Mouse (Mus musculus) left cerebral cortex, postnatal 36 days (tissue): ENCODE results near the gene Myo1e. TPM values are rescaled to one million over a fixed set of nuclear protein-coding genes. Genes with fewer than 3 reads are reported as not detected.

Source experiments
- DNase-seq, 2 experiments: peaks; one replicate each; pipeline ENCODE4 v3.0.0; 2021 to 2022; ENCODE audit warnings: low spot score in 2 of 2, mixed read lengths in 1 of 2
- intact Hi-C: fragments of 180-260 bp; cut with DNase I; formaldehyde crosslinking; loops from one replicate; pipeline ENCODE4 v1.15.1; 2025
- total RNA-seq, 2 experiments: library from RNA; stranded (reverse); gene quantifications; 2 replicates each; pipeline ENCODE4 v1.2.3; 2021

The Myo1e gene
- total RNA-seq, 2 experiments from 2014 or later, result 14.6 to 14.7 TPM

DNA sequence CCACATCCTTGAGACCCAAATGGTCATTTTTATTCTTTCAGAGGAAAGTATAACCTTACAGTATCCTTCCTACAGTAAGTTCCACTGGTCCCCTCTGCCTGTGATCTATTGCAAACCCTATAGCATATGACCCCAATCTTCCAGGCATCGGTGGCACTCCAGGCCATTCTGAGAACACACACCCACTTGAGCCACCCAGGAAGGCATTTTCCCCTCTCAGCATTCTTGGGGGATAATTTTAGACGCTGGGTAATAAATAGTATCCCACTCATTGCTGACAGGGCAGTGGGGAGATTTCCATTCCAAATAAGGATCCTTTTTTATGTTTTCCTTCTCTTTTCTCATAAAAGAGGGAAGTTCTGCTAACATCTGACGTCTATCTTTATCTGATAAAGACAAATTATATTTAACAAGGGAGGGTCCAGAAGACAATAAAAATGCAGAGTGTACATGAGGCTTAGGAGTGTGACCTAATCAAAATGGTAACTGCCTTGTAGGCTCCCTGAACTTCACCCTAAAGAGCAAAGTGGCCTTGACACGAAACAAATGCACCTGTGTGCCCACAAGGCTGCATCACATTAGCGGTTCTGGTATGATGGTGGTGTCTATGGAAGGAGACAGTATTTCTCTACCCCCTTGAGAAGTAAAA is 121.2 kb downstream of the Myo1e start:
- intact Hi-C loops, result loop anchor here (1.0 kb wide), 1 partner anchor 44 kb away; no protein-coding TSS in a partner anchor
- no peak for DNase-seq

GRCm38 (mm10) chr9:70331727-70332335 is 124.7 kb downstream of the Myo1e start:
- intact Hi-C loops, result no loop called here
- no peak for DNase-seq

GRCm38 (mm10) chr9:70338391-70338790 is 131.2 kb downstream of the Myo1e start:
- intact Hi-C loops, result no loop called here
- DNase-seq, result no peak

DNA sequence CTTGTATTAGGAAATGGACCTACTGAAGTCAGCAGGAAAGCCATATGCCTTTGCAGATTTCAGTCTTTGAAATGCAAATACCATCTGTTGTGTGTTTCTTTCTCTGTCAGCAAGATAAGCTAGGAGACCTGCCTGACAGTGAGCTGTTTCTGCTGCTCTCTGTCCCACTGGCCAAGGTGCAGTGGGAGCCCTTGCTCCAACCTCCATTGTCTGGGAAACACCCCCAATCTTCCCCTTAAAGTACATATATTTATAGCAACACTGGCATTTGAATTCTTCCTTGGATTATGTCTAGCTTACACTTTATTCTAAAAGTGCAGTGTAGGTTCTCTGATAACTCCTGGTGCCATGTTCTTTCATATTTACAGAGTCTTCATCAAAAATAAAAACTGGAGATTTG is 131.7 kb downstream of the Myo1e start:
- no peak for DNase-seq
- intact Hi-C loops, result no loop called here

DNA sequence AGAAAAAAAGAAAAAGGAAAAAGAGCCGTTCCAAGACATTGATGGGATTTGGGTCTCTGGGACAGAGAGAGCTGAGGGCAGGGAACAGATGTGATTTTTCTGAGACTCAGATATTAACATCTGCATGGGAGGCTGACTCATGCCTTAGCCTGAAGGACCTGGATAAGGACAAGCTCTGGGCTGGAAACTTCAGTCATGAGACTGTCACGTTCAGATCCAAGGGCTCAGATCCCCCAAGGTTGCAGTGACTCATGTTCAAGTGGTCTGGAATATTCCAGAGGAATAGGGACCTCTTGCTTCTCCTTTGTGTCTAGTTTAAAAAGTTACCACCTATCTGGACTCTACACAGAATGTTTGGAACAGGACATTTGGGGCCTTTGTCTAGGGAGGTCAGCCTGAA is 142.1 kb downstream of the Myo1e start:
- intact Hi-C loops, result no loop called here
- DNase-seq, result no peak

DNA sequence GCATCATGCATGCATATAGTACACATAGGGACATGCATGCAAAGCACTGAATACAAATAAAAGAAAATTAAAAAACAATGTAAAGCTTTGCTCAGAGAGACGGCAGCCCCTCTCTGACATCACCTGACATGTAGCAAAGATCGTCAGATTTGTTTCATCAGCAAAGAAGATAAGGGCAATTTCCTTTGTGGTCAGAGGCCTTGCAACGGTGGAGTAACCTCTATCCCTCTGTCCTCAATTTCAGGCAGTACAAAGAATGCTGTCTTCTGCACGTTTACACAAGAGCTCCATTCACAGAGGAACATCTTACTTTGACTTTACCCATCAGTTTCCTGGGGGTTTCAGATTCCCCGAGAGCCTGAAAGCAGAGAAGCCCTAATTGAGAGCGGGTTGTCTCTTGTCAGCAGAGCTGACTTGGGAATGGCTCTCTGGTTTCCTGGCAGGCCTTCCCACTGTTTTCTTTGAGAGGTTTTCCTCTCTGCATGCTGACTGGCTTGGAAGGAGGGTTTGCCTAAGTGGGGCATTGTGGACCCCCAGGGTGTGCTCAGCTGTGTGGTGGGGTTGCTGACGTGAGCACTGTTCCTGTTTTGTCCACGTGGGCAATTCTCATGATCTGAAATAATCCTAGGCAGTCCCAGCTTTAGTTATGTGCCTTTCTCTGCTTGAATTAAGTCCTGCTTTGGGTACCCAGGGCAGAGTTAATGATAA is 144.6 kb downstream of the Myo1e start:
- no peak for DNase-seq
- intact Hi-C loops, result no loop called here

- no peak for DNase-seq
- intact Hi-C loops, result no loop called here
Observed at GRCm38 (mm10) chr9:70356254-70356653, 149.1 kb downstream of the Myo1e start.

GRCm38 (mm10) chr9:70359402-70360131 is 152.4 kb downstream of the Myo1e start:
- DNase-seq, result no peak
- intact Hi-C loops, result no loop called here

GRCm38 (mm10) chr9:70364741-70365140 is 157.6 kb downstream of the Myo1e start:
- intact Hi-C loops, result no loop called here
- peak in 1 of 2 experiments; percentile 15 for DNase-seq

DNA sequence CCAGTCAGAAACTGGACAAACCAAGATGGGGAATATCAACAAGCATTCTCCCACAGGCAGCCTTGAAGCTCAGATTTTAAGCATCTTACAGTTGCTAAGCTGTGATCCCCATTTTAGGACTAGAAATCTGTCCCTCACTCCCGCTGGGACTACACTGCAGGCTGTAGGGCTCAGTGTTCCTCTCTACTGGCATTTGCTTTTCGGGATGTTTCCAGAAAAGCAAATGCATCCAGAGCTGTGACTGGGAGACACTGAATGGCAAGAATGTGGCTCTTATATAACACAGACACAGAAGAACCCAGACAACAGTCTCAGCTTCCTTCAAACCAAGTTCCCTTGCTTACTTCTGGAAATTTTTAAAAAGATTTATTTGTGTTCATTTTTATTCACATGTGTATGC is 158.8 kb downstream of the Myo1e start:
- intact Hi-C loops, result no loop called here
- DNase-seq, result peak in 1 of 2 experiments; percentile 10

DNA sequence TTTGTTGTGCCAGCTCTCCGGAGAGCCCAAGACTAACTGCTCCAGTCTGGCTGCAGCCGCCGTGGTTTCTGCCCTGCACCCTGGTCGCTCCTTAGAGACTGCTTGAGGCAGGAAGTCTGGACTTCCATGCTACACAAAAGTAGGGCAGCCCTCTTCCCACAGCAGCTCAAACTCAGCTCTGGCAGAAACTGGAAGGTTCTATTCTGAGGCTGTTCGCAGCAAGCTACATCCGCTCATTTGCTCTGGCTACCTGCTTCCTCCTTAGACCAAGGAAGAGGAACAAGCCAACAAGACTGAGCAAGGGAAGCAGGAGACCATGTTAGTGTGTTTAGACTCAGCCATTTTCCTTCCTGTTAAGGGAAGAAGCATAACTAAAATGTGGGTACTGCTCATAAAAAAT is 159.7 kb downstream of the Myo1e start:
- intact Hi-C loops, result no loop called here
- peak in 1 of 2 experiments; percentile 21 for DNase-seq

- intact Hi-C loops, result no loop called here
- no peak for DNase-seq
Observed at GRCm38 (mm10) chr9:70371638-70372037, 164.5 kb downstream of the Myo1e start.

GRCm38 (mm10) chr9:70379502-70380467 is 172.6 kb downstream of the Myo1e start:
- no peak for DNase-seq
- intact Hi-C loops, result no loop called here

DNA sequence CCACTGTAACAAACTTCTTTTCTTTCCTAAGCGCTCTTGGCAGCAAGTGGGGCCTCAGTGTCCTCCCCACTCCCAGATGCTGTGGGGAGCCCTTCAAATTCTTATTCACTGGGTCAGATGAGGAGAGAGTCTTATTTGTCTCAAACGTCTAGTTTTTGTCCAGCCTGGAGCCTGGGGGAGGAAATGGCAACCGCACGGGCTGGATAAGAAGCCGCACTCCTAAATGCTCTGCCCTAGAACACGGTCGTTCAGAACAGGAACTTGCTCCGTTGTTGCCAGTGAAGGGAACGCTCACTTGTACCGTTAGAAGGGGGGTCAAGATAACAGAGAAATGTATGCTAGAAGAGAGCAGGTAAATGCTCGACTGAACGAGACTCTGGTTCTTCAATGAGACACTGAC is 174.9 kb downstream of the Myo1e start:
- intact Hi-C loops, result no loop called here
- no peak for DNase-seq

DNA sequence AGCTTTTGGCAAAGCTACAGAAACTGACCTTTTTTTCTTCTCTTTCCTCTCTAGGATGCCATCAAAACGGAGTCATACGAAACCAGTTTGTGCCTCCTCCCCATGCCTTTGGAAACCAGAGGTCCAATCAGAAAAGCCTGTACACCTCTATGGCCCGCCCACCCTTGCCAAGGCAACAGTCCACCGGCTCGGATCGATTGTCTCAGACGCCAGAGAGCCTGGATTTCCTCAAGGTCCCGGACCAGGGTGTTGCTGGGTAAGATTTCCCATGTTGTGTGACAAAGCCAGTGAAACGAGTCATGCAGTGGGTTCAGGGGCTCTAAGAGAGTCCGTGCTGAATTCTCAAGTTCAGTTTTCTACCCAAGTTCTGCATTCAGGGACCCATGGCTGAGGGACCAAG is 176.6 kb downstream of the Myo1e start:
- DNase-seq, result no peak
- intact Hi-C loops, result no loop called here

- DNase-seq, result no peak
- intact Hi-C loops, result no loop called here
Observed at GRCm38 (mm10) chr9:70384494-70384893, 177.3 kb downstream of the Myo1e start.

GRCm38 (mm10) chr9:70384958-70385728 is 178.0 kb downstream of the Myo1e start:
- intact Hi-C loops, result no loop called here

DNA sequence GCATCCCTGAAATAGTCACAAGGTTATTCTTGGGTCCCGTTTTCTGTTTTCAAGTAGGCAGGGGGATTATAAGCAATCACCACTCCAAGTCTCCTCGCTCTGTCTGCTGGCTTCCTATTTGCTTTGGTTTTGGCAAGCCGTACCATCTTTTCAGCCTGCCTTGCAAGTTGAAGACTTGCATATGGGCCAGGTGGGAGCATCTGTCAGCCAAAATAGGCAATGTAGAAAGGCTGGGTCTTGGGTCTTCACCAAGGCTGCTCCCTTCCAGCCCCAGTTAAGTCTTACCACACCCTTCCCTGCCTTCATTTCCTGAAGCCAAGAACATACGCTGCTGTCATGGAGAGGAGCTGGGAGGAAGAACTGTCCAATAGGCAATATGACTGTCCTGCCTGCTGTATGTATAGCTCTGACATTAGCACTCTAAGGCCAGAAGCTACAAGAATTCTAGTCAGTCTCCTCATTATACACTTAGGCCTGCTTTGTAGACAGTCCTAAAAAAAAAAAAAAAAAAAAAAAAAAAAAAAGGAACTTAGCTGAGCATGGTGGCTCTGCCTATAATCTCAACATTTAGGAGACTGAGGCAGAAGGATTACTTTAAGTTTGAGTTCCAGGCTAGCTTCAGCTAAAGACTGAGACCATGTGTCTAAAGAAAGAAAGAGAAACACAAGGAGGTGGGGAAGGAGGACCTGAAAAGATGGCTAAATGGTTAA is 180.4 kb downstream of the Myo1e start:
- intact Hi-C loops, result no loop called here
- no peak for DNase-seq

More at GRCm38 (mm10) chr9:70384958-70385728, 178.0 kb downstream of the Myo1e start:
- no peak for DNase-seq
